Mouse (Mus musculus) CH12.LX (cell line): Measurements from ENCODE around the gene Afdn. TPM values are rescaled to one million over a fixed set of nuclear protein-coding genes. Genes with fewer than 3 reads are reported as not detected.

ENCODE experiments used
- DNase-seq: peaks from one replicate; pipeline ENCODE4 v3.0.0-alpha.2; 2013; ENCODE audit errors: extremely low read depth
- H3K27ac ChIP-seq: 2 replicates; pipeline ENCODE4 v1.5.1; 2012; ENCODE audit warnings: low read depth, mild to moderate bottlenecking, control low read depth, moderate library complexity; ENCODE audit not compliant: insufficient read depth
- H3K27me3 ChIP-seq: replicated peaks from 2 replicates; pipeline ENCODE3; 2012; ENCODE audit warnings: inconsistent platforms
- H3K36me3 ChIP-seq, 2 experiments: replicated peaks in 1 of 2; 2 replicates each; pipeline versions ENCODE3 to v1.6.1; 2012; ENCODE audit warnings: inconsistent platforms in 1 of 2, low read length in 1 of 2, mild to moderate bottlenecking in 1 of 2, mixed read lengths in 1 of 2, moderate library complexity in 1 of 2; ENCODE audit not compliant: control insufficient read depth in 1 of 2, insufficient read depth in 1 of 2
- H3K4me1 ChIP-seq, 2 experiments: 2 replicates each; pipeline ENCODE4 v1.6.1; 2012; ENCODE audit warnings: inconsistent platforms in 1 of 2, moderate library complexity in 1 of 2; ENCODE audit not compliant: insufficient read depth in 2 of 2, control insufficient read depth in 1 of 2
- H3K4me2 ChIP-seq: 2 replicates; pipeline ENCODE4 v1.6.1; 2012; ENCODE audit warnings: low read depth, mild to moderate bottlenecking, control low read depth; ENCODE audit not compliant: poor library complexity, insufficient read depth, severe bottlenecking
- H3K4me3 ChIP-seq, 3 experiments: fragments of 150-350 bp in 1 of 3; sonication (generic) in 1 of 3; replicated peaks in 1 of 3; 2 replicates each; pipeline versions ENCODE3 to v1.5.1; 2011 to 2012; ENCODE audit warnings: low read depth in 2 of 3, low read length in 2 of 3, mild to moderate bottlenecking in 2 of 3, moderate library complexity in 2 of 3, control low read depth in 1 of 3, improper control_type of control experiment in 1 of 3, inconsistent platforms in 1 of 3, mixed read lengths in 1 of 3; ENCODE audit not compliant: poor library complexity in 1 of 3
- H3K79me2 ChIP-seq: replicated peaks from 2 replicates; pipeline ENCODE4 v1.6.1; 2012; ENCODE audit warnings: mild to moderate bottlenecking, moderate library complexity; ENCODE audit not compliant: control insufficient read depth, poor library complexity, insufficient read depth, severe bottlenecking; ENCODE audit errors: extremely low read depth
- H3K9ac ChIP-seq: 2 replicates; pipeline ENCODE4 v1.6.1; 2012; ENCODE audit warnings: low read depth, mild to moderate bottlenecking, control low read depth, moderate library complexity; ENCODE audit not compliant: insufficient read depth
- H3K9me3 ChIP-seq: replicated peaks from 2 replicates; pipeline ENCODE3; 2012; ENCODE audit warnings: low read length, inconsistent platforms, mixed read lengths
- BHLHE40 ChIP-seq: IDR thresholded peaks from 2 replicates; pipeline ENCODE4 v1.6.1; 2011; ENCODE audit warnings: mild to moderate bottlenecking, low read depth, low read length, improper control_type of control experiment
- CHD1 ChIP-seq: IDR thresholded peaks from 2 replicates; pipeline ENCODE4 v1.6.1; 2012; ENCODE audit warnings: low read depth, low read length, improper control_type of control experiment, inconsistent platforms
- CHD2 ChIP-seq: IDR thresholded peaks from 2 replicates; pipeline ENCODE4 v1.6.1; 2011; ENCODE audit warnings: low read length, improper control_type of control experiment
- CTCF ChIP-seq, 2 experiments: IDR thresholded peaks in 1 of 2; conservative IDR thresholded peaks in 1 of 2; 2 replicates each; pipeline ENCODE4 v1.5.1; 2011 to 2012; ENCODE audit warnings: low read depth in 2 of 2, low read length in 2 of 2, improper control_type of control experiment in 1 of 2, inconsistent platforms in 1 of 2, mild to moderate bottlenecking in 1 of 2, moderate library complexity in 1 of 2
- E2F4 ChIP-seq: IDR thresholded peaks from 2 replicates; pipeline ENCODE4 v1.6.1; 2011; ENCODE audit warnings: low read depth, low read length, improper control_type of control experiment; ENCODE audit not compliant: insufficient replicate concordance
- ELF1 ChIP-seq: IDR thresholded peaks from 2 replicates; pipeline ENCODE4 v1.6.1; 2014; ENCODE audit warnings: low read depth, mild to moderate bottlenecking, inconsistent platforms, low read length, improper control_type of control experiment
- ETS1 ChIP-seq: conservative IDR thresholded peaks from 2 replicates; pipeline ENCODE4 v1.6.1; 2012; ENCODE audit warnings: low read depth, mild to moderate bottlenecking, inconsistent platforms, low read length, improper control_type of control experiment, moderate library complexity
- HCFC1 ChIP-seq: IDR thresholded peaks from 2 replicates; pipeline ENCODE4 v1.6.1; 2012; ENCODE audit warnings: low read depth, mild to moderate bottlenecking, inconsistent platforms, low read length, improper control_type of control experiment
- IRF4 ChIP-seq: IDR thresholded peaks from 2 replicates; pipeline ENCODE4 v1.6.1; 2014; ENCODE audit warnings: low read depth, mild to moderate bottlenecking, inconsistent platforms, low read length, improper control_type of control experiment
- JUND ChIP-seq: conservative IDR thresholded peaks from 2 replicates; pipeline ENCODE4 v1.6.1; 2011; ENCODE audit warnings: low read depth, low read length, improper control_type of control experiment
- KAT2A ChIP-seq: IDR thresholded peaks from 2 replicates; pipeline ENCODE4 v1.6.1; 2012; ENCODE audit warnings: low read length, improper control_type of control experiment, inconsistent platforms; ENCODE audit not compliant: insufficient replicate concordance
- MAFK ChIP-seq: IDR thresholded peaks from 2 replicates; pipeline ENCODE4 v1.6.1; 2011; ENCODE audit warnings: low read length, improper control_type of control experiment; ENCODE audit not compliant: insufficient replicate concordance
- MAX ChIP-seq: IDR thresholded peaks from 2 replicates; pipeline ENCODE4 v1.6.1; 2011; ENCODE audit warnings: low read length, improper control_type of control experiment
- NELFE ChIP-seq: IDR thresholded peaks from 2 replicates; pipeline ENCODE4 v1.6.1; 2011; ENCODE audit warnings: low read depth, low read length, improper control_type of control experiment
- NRF1 ChIP-seq: IDR thresholded peaks from 2 replicates; pipeline ENCODE4 v1.6.1; 2014; ENCODE audit warnings: low read depth, mild to moderate bottlenecking, inconsistent platforms, low read length, improper control_type of control experiment, moderate library complexity
- PAX5 ChIP-seq: IDR thresholded peaks from 2 replicates; pipeline ENCODE4 v1.6.1; 2012; ENCODE audit warnings: low read length, inconsistent platforms, mixed read lengths
- POLR2A ChIP-seq: IDR thresholded peaks from 2 replicates; pipeline ENCODE4 v1.6.1; 2011; ENCODE audit warnings: low read depth, mild to moderate bottlenecking, improper control_type of control experiment, low read length
- POLR2AphosphoS2 ChIP-seq: IDR thresholded peaks from 2 replicates; pipeline ENCODE4 v1.6.1; 2011; ENCODE audit warnings: low read depth, low read length, improper control_type of control experiment
- SIN3A ChIP-seq: IDR thresholded peaks from 2 replicates; pipeline ENCODE4 v1.6.1; 2012; ENCODE audit warnings: low read length, improper control_type of control experiment, inconsistent platforms
- SMC3 ChIP-seq: IDR thresholded peaks from 2 replicates; pipeline ENCODE4 v1.6.1; 2011; ENCODE audit warnings: low read depth, low read length, improper control_type of control experiment
- TBP ChIP-seq: conservative IDR thresholded peaks from 2 replicates; pipeline ENCODE4 v1.6.1; 2011; ENCODE audit warnings: low read depth, low read length, improper control_type of control experiment
- TCF12 ChIP-seq: IDR thresholded peaks from 2 replicates; pipeline ENCODE4 v1.6.1; 2014; ENCODE audit warnings: low read depth, mild to moderate bottlenecking, inconsistent platforms, low read length, improper control_type of control experiment
- ZC3H11A ChIP-seq: IDR thresholded peaks from 2 replicates; pipeline ENCODE4 v1.6.1; 2012; ENCODE audit warnings: low read depth, mild to moderate bottlenecking, inconsistent platforms, low read length, improper control_type of control experiment
- ZNF384 ChIP-seq: IDR thresholded peaks from 2 replicates; pipeline ENCODE4 v1.6.1; 2012; ENCODE audit warnings: low read depth, low read length, improper control_type of control experiment, inconsistent platforms
- dilution Hi-C: fragments of 300-500 bp; cut with MboI; formaldehyde crosslinking; loops from 2 replicates; pipeline ENCODE4 v1.14.3; 2020; ENCODE audit warnings: low sequenced_read_pairs; ENCODE audit not compliant: extremely low pct_unique_long_range_greater_than_20kb, extremely low pct_ligation_motif_present
- in situ Hi-C: fragments of 300-500 bp; cut with MboI; formaldehyde crosslinking; loops from 3 replicates; pipeline ENCODE4 v1.14.3; 2019; ENCODE audit warnings: low sequenced_read_pairs, low pct_ligation_motif_present, low pct_unique_long_range_greater_than_20kb, mixed read lengths
- polyA plus RNA-seq: library from polyadenylated mRNA; unstranded; fragments of >175 nt; gene quantifications from 2 replicates; pipeline ENCODE4 v1.2.1, GENCODE M21; 2012; ENCODE audit warnings: low read depth; ENCODE audit not compliant: insufficient read length
- total RNA-seq, 2 experiments: library from RNA; depleted of rRNA; stranded (reverse); fragments of 300-350 nt in 1 of 2; fragments of >200 nt in 1 of 2; gene quantifications; 2 replicates each; pipeline ENCODE4 v1.2.3; 2012 to 2014

Afdn gene
- total and polyA plus RNA-seq, 3 experiments, result 11.5 to 18.3 (median 18.0) TPM

DNA sequence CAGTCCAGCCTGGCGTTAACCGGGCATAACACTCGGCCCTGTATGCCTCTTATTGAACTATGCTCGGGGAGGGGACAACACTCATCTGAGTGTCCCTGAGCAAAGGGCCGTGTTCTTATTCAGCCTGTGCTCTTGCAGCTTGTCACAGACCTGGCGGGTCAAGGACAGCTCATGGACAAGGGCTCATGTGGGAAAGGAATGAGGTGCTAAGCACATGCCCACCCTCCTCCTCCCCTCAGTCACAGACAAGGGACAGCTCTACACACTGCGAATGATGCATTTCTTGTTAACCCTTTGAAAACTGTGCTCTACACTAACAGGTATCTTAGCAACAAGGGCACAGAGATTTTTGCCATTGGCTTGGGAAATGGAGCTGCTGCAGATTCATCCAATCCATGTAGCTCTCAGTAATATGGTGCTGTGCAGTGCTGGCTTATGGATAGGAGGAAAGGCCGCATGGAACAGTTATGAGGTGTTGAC lies 24.5 kb upstream of the Afdn start:
- H3K79me2 ChIP-seq, result no peaks in the 10 kb centered on the region
- no peak overlapping the region for H3K4me2 ChIP-seq
- no peaks in the 10 kb centered on the region for H3K9me3 ChIP-seq
- in situ Hi-C loops (no loop called here), dilution Hi-C loops (no loop called here)
- H3K36me3 ChIP-seq, result no peaks in the 10 kb centered on the region
- TF ChIP-seq BHLHE40 (no peak), TCF12 (no peak), ELF1 (no peak), HCFC1 (no peak), ZC3H11A (no peak)
- H3K4me1 ChIP-seq, result peaks cover 0 to 34% of the 10 kb centered on the region in 2 experiments; a peak in 3 of 4 replicates
- no peak for DNase-seq
- H3K27me3 ChIP-seq, result no peaks in the 10 kb centered on the region
- H3K9ac ChIP-seq, result no peak overlapping the region
- no peak overlapping the region for H3K4me3 ChIP-seq
- H3K27ac ChIP-seq, result no peak overlapping the region

DNA sequence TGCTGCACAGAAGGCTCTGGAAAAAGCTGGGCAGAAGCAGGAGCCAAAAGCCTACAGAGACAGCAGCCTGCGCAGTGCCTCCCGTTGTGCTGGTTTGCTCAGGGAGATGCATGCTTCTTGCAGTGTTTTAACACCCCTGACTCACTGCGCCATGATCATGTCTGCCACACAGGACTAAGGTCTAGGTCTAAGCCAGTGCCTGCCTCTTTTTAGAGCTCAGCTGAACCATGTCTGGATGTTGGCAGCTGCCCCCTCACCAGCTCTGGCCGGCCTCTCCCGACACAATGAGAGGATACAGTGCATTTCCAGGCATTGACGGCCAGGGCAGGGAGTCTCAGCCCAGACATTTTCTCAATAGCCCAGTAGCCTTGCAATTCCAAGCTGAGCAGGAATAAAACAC lies 23.0 kb upstream of the Afdn start:
- DNase-seq, result no peak
- peaks cover 2% of the 10 kb centered on the region for H3K27me3 ChIP-seq
- H3K27ac ChIP-seq, result no peak overlapping the region
- H3K4me3 ChIP-seq, result no peak overlapping the region
- in situ Hi-C loops (no loop called here), dilution Hi-C loops (no loop called here)
- H3K9ac ChIP-seq, result no peak overlapping the region
- no peaks in the 10 kb centered on the region for H3K9me3 ChIP-seq
- TF ChIP-seq PAX5 (no peak), NRF1 (no peak), ETS1 (no peak), JUND (no peak), MAFK (no peak), MAX (no peak), E2F4 (no peak), KAT2A (no peak), CHD2 (no peak), SMC3 (no peak), CHD1 (no peak), TBP (no peak), BHLHE40 (no peak), SIN3A (no peak), CTCF (conservative IDR thresholded peaks at IDR 0.05 in 1 of 2, IDR thresholded peaks at IDR 0.05 in 1 of 2; ENCODE audit: low read depth in 2 of 2, low read length in 2 of 2) (no peak), IRF4 (no peak), ZNF384 (no peak), NELFE (no peak), POLR2A (no peak), POLR2AphosphoS2 (no peak)
- H3K4me2 ChIP-seq, result no peak overlapping the region
- no peaks in the 10 kb centered on the region for H3K79me2 ChIP-seq
- H3K36me3 ChIP-seq, result no peaks in the 10 kb centered on the region
- peaks cover 0 to 42% of the 10 kb centered on the region in 2 experiments; a peak in 3 of 4 replicates for H3K4me1 ChIP-seq
